ENCODE assay signal across 45 mouse cellular contexts in genomic region chr5:147355788-147356187, GRCm38 (mm10). TPM values are rescaled to one million over a fixed set of nuclear protein-coding genes. Genes with fewer than 3 reads are reported as not detected.
"Had no signal": no experiment of that assay in that cellular context is flagged by ENCODE, and none has a peak within 500 bp of the region (broad histone marks: within the 10 kb centered on the region; RNA-seq: fewer than 3 reads in every experiment).

No protein-coding gene starts in this region.

- ATAC-seq: liver, embryonic 12.5 days; liver, postnatal 0 days; lung, postnatal 0 days; midbrain, embryonic 13.5 days; midbrain, embryonic 15.5 days; midbrain, embryonic 16.5 days had no signal

- DNase-seq: left cerebral cortex, postnatal 4 days; liver; liver, embryonic 13.5 days; liver, postnatal 0 days; lung, adult 18-20 months; lung, adult 2 months; lung, embryonic 14.5 days; lung, postnatal 10 days; lung, postnatal 14 days; lung, postnatal 36 days; lung, postnatal 4 days; midbrain, embryonic 14.5 days had no signal

- H3K27me3 ChIP-seq: limb, embryonic 13.5 days; limb, embryonic 15.5 days; liver, embryonic 13.5 days; liver, embryonic 15.5 days; lung, embryonic 15.5 days; midbrain, embryonic 12.5 days; midbrain, embryonic 13.5 days; midbrain, embryonic 15.5 days; neural tube, embryonic 12.5 days had no signal

- H3K27ac ChIP-seq: limb, embryonic 10.5 days; limb, embryonic 12.5 days; limb, embryonic 13.5 days; limb, embryonic 15.5 days; liver, embryonic 12.5 days; liver, embryonic 13.5 days; liver, embryonic 14.5 days; liver, embryonic 15.5 days; lung, embryonic 15.5 days; macrophage; midbrain, embryonic 10.5 days; midbrain, embryonic 12.5 days; midbrain, embryonic 13.5 days; midbrain, embryonic 15.5 days; neural tube, embryonic 12.5 days had no signal

- H3K4me3 ChIP-seq: limb, embryonic 10.5 days; limb, embryonic 12.5 days; limb, embryonic 13.5 days; limb, embryonic 15.5 days; liver, embryonic 12.5 days; liver, embryonic 13.5 days; liver, embryonic 15.5 days; lung, embryonic 15.5 days; megakaryocyte, embryonic 14.5 days; midbrain, embryonic 10.5 days; midbrain, embryonic 12.5 days; midbrain, embryonic 13.5 days; midbrain, embryonic 15.5 days; myocyte; neural tube, embryonic 12.5 days had no signal

RNA-seq across cellular contexts. Expression of gene Urad, which starts 33.5 kb away (rescaled TPM):
- total RNA-seq: left cerebral cortex, postnatal 10 days; left cerebral cortex, postnatal 14 days; left cerebral cortex, postnatal 25 days; left cerebral cortex, postnatal 36 days; left cerebral cortex, postnatal 4 days; megakaryocyte progenitor cell, adult 5-6 weeks; megakaryocyte, adult 5-6 weeks; megakaryocyte-erythroid progenitor cell, adult 5-6 weeks; midbrain, postnatal 0 days; monocyte, adult 5-6 weeks had no signal
- polyA plus RNA-seq: limb, embryonic 10.5 days; limb, embryonic 11.5 days; limb, embryonic 12.5 days; limb, embryonic 13.5 days; limb, embryonic 14.5 days; limb, embryonic 15.5 days; lung, adult 2 months; lung, embryonic 14.5 days; lung, embryonic 15.5 days; lung, embryonic 16.5 days; lung, postnatal 0 days; macrophage; midbrain, embryonic 10.5 days; midbrain, embryonic 11.5 days; midbrain, embryonic 12.5 days; midbrain, embryonic 13.5 days; midbrain, embryonic 14.5 days; midbrain, embryonic 15.5 days; midbrain, embryonic 16.5 days; midbrain, postnatal 0 days; myocyte; neural tube, embryonic 11.5 days; neural tube, embryonic 12.5 days had no signal

RNA-seq across cellular contexts. Expression of gene Cdx2, which starts 48.7 kb away (rescaled TPM):
- total RNA-seq: left cerebral cortex, postnatal 10 days; left cerebral cortex, postnatal 14 days; left cerebral cortex, postnatal 25 days; left cerebral cortex, postnatal 36 days; left cerebral cortex, postnatal 4 days; liver, adult 2 months; megakaryocyte progenitor cell, adult 5-6 weeks; megakaryocyte, adult 5-6 weeks; megakaryocyte-erythroid progenitor cell, adult 5-6 weeks; midbrain, postnatal 0 days; monocyte, adult 5-6 weeks had no signal
- polyA plus RNA-seq: limb, embryonic 11.5 days; limb, embryonic 12.5 days; limb, embryonic 15.5 days; liver, embryonic 12.5 days; liver, embryonic 13.5 days; liver, embryonic 14.5 days; liver, embryonic 15.5 days; liver, postnatal 0 days; lung, adult 2 months; lung, embryonic 14.5 days; lung, embryonic 15.5 days; lung, embryonic 16.5 days; lung, postnatal 0 days; macrophage; midbrain, embryonic 10.5 days; midbrain, embryonic 11.5 days; midbrain, embryonic 12.5 days; midbrain, embryonic 13.5 days; midbrain, embryonic 14.5 days; midbrain, embryonic 15.5 days; midbrain, embryonic 16.5 days; midbrain, postnatal 0 days; myocyte; neural tube, embryonic 11.5 days; neural tube, embryonic 12.5 days had no signal
